Mouse (Mus musculus) CH12.LX (cell line): ENCODE data around the gene Exoc3.

Experiments used
- CTCF ChIP-seq, 2 experiments: IDR thresholded peaks in 1 of 2; conservative IDR thresholded peaks in 1 of 2; 2 replicates each; pipeline ENCODE4 v1.5.1; 2011 to 2012; ENCODE audit warnings: low read depth in 2 of 2, low read length in 2 of 2, improper control_type of control experiment in 1 of 2, inconsistent platforms in 1 of 2, mild to moderate bottlenecking in 1 of 2, moderate library complexity in 1 of 2
- E2F4 ChIP-seq: IDR thresholded peaks from 2 replicates; pipeline ENCODE4 v1.6.1; 2011; ENCODE audit warnings: low read depth, low read length, improper control_type of control experiment; ENCODE audit not compliant: insufficient replicate concordance
- EP300 ChIP-seq: IDR thresholded peaks from 2 replicates; pipeline ENCODE4 v1.6.1; 2011; ENCODE audit warnings: low read length, improper control_type of control experiment
- MAFK ChIP-seq: IDR thresholded peaks from 2 replicates; pipeline ENCODE4 v1.6.1; 2011; ENCODE audit warnings: low read length, improper control_type of control experiment; ENCODE audit not compliant: insufficient replicate concordance
- MAX ChIP-seq: IDR thresholded peaks from 2 replicates; pipeline ENCODE4 v1.6.1; 2011; ENCODE audit warnings: low read length, improper control_type of control experiment
- MYC ChIP-seq: IDR thresholded peaks from 2 replicates; pipeline ENCODE4 v1.6.1; 2011; ENCODE audit warnings: low read depth, mild to moderate bottlenecking, improper control_type of control experiment, low read length
- NELFE ChIP-seq: IDR thresholded peaks from 2 replicates; pipeline ENCODE4 v1.6.1; 2011; ENCODE audit warnings: low read depth, low read length, improper control_type of control experiment
- POLR2A ChIP-seq: IDR thresholded peaks from 2 replicates; pipeline ENCODE4 v1.6.1; 2011; ENCODE audit warnings: low read depth, mild to moderate bottlenecking, improper control_type of control experiment, low read length
- POLR2AphosphoS2 ChIP-seq: IDR thresholded peaks from 2 replicates; pipeline ENCODE4 v1.6.1; 2011; ENCODE audit warnings: low read depth, low read length, improper control_type of control experiment
- TBP ChIP-seq: conservative IDR thresholded peaks from 2 replicates; pipeline ENCODE4 v1.6.1; 2011; ENCODE audit warnings: low read depth, low read length, improper control_type of control experiment
- TCF12 ChIP-seq: IDR thresholded peaks from 2 replicates; pipeline ENCODE4 v1.6.1; 2014; ENCODE audit warnings: low read depth, mild to moderate bottlenecking, inconsistent platforms, low read length, improper control_type of control experiment
- USF2 ChIP-seq: conservative IDR thresholded peaks from 2 replicates; pipeline ENCODE4 v1.6.1; 2011; ENCODE audit warnings: low read depth, low read length, improper control_type of control experiment
- ZKSCAN1 ChIP-seq: IDR thresholded peaks from 2 replicates; pipeline ENCODE4 v1.6.1; 2012; ENCODE audit warnings: low read depth, inconsistent platforms, low read length, improper control_type of control experiment, borderline replicate concordance
- ZNF384 ChIP-seq: IDR thresholded peaks from 2 replicates; pipeline ENCODE4 v1.6.1; 2012; ENCODE audit warnings: low read depth, low read length, improper control_type of control experiment, inconsistent platforms

- TF ChIP-seq CTCF (conservative IDR thresholded peaks at IDR 0.05 in 1 of 2, IDR thresholded peaks at IDR 0.05 in 1 of 2; ENCODE audit: low read depth in 2 of 2, low read length in 2 of 2) (no peak), POLR2AphosphoS2 (no peak), MAX (no peak), ZKSCAN1 (no peak), TBP (no peak), NELFE (no peak), ZNF384 (no peak), TCF12 (no peak), MAFK (no peak), USF2 (no peak), EP300 (no peak), E2F4 (no peak), POLR2A (no peak), MYC (no peak)
These were observed 434 bp upstream of the Exoc3 start for GRCm38 (mm10) chr13:74208986-74209345.
